Mouse (Mus musculus) urinary bladder, postnatal 25 days (tissue): ENCODE measurements around the gene 2700049A03Rik.

Source experiments
- DNase-seq: peaks from one replicate; pipeline ENCODE4 v3.0.0; 2022; ENCODE audit warnings: low spot score

Gene 2700049A03Rik

DNA sequence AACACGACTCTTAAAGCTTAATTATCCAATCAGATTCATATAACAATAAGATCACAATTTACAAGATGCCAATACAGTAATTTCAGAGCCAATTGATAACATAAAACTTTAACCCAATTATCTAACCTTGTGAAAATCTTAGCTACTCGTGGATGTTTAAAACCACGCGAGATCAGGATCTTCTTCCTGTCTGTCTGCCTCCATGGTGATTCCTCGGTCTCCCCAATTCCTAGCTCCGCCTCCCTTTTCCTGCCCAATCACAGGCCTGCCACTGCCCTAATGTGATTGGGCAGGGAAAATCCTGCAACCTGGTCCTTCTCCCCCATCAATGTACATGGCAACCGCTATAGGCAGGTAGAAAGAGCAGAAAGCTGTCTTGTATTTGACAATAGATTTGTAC lies 132.7 kb downstream of the 2700049A03Rik start:
- no peak for DNase-seq

DNA sequence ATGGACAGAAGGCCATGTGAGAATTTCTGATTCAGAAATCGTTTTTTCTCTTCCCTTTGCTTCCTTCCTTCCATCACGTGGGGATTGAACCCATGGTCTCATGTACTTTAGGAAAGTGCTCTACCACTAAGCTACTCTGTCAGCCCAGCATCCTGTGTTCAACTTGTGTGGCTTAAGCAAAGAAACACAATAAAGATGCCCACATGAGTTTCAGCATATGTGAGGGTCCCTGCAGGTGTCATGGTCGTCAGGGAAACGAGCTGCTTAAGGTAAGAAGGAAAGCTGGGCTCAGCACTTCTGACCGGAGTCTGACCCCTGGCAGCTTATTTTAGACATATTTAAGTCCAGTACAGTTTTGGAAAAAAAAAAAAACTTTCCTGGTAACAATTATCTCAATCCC lies 134.5 kb downstream of the 2700049A03Rik start:
- DNase-seq: no peak

DNA sequence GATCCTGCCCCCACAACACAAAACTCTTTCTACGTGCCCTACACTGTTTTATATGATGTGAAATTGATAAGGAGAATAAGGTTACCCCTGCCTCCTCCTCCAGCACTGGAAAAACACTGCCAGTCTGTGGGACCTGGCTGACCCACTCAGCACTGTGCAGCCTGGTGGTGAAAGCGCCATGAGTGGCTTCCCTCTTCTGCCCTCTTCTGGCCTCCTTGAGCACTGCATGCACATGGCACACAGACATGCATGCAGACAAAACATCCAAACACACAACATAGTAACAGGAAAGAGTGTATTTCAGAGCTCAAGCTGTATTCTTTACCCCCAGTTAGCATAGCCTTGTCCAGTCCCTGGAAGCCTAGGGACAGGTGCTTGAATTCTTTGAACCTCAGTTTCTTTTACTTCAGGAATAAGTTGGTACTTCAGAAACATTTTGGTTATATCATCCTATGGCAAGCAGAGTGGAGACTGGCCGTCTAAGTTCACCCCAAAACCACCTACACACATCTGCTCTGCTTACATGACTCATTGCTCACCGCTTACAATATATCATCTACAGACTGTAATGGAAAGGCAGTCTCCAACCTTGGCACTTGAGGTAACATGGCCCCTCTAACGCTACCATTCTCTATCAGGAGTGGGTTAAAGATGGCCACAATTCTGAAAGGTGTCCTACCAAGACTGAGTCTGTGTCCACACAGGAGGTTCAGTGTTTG lies 138.0 kb downstream of the 2700049A03Rik start:
- no peak for DNase-seq

DNA sequence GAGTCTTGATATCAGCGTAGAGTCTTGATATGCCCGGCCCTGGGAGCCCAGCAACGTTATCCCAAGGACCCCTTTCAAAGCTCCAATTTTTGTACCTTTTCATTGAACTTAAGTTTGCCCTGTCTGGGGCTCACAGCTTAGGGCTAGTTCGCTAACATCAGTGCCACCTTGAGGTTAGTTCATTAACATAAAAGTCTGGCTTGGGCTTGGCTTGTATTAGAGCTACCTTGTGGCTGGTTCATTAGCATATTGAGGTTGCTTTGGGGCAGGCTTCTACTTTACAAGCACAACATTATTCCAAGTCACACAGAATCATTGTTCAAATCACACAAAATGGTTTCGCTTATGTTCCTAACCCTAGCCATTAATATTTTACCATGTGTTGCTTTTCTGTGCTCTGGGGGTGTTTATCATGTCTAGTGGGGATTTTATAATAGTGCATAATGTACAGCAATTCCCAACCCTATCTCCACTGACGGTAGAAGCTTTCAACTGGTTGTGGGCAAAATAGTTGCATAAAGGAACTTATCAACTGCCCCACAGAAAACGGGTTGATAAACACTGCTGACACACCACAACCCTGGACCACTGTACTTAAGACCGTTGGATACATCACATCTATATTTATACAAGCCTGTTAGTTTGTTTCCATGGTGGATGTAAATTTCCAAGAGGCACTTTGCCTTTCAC lies 139.4 kb downstream of the 2700049A03Rik start:
- no peak for DNase-seq

DNA sequence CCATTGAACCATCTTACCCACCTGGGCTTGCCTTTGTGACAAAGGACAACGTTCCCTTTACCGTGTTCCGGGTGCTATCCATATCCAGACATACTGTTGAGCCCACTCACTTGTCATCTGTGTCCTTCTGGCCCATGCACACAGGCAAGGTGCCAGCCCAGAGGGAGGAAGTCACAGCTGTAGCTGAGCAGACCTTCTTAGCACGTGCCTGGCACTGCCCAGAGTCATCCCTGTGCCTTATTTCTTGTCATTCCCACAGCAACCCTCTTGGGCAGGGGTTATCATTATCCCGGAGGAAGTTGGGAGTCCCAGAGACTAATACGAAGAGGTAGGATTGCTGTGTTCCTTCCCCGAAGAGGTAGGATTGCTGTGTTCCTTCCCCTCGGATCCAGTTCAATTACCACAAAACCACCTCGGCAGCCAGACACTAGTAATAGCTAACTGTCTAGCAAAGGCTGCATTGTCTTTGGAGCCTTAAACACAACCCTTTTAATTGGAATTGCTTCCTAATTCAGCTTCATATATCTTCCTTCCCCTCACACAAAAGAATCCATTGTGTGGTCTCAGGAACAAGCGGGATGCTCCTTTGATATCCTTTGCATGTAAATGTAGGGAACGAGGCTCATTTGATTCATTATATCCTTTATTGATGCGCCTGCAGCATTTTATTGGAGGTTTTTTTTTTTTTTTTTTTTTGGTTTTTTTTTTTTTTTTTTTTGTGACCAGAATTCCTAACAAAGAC lies 143.0 kb downstream of the 2700049A03Rik start:
- DNase-seq: no peak

DNA sequence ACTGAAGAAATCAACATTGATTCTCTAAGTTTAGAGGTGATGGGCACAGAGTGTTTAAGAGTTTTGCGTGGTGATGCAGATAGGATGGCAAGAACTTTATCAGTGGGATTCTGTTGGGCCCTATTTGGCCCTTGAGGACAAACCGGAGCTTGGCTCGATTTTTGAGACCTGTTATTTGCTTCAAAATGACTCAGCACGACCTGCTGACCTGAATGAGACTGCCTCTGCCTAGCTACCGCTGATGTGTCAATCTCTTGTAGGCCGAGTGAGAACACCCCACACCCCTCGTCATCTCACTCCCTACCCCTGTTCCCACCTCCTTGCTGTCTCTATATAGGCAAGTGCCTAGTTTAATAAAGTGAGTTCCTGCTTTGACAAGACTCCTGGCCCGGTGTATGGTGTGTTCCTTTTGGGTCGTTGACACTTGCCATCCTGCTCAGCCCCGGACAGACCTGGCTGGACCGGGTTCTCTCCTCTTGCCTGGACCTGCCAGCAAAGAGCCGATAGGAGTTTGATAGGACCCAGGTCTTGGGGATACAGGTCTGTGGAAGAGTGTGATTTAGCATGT lies 144.6 kb downstream of the 2700049A03Rik start:
- DNase-seq: no peak

DNA sequence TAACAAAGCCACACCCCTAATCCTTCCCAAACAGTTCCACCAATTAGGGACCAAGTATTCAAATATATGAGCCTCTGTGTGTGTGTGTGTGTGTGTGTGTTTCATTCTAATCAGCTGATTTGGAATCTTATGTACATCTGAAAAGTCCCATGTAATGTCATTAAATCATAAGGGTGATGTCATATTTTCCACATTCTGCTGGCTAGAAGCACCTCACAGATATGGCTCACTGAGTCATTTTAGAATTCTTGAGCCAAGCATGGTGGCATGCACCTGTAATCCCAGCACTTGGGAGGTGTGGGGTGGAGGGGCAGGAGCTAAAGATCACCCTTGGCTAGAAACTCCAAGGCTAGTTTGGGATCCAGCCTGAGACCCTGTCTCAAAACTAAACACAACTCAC lies 148.8 kb downstream of the 2700049A03Rik start:
- DNase-seq: no peak

DNA sequence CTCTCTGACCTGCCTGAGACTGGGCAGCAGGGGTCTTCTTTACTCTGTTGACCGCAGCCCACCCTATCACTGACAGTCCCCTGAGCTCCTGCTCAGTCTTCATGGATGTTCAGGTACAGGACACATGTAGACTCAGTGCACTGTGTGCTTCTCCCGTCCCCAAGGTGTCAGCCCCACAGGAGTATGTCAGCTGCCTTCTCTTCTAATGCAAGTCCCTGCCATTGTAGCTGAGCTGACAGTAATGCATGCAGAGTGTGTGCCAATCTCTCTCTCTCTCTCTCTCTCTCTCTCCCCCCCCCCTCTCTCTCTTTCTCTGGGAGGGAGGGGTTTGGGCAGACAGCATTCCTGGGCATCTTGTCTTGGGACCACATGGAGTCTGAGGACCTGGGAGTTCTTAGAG lies 153.8 kb downstream of the 2700049A03Rik start:
- DNase-seq: no peak
